Mouse (Mus musculus) intestine, embryonic 14.5 days (tissue): ENCODE results near the gene Kpna6. TPM values are rescaled to one million over a fixed set of nuclear protein-coding genes. Genes with fewer than 3 reads are reported as not detected.
A peak's percentile ranks its signal among the peaks of the same experiment; 100 is the strongest.

Experiments used
- ATAC-seq: fragments of 200-750 bp; cut with Nextera tagmentation; replicated peaks from 2 replicates; pipeline ENCODE4 v1.8.0; 2017; ENCODE audit warnings: low read depth, moderate number of reproducible peaks, moderate TSS enrichment, moderate library complexity; ENCODE audit not compliant: low FRiP score, low TSS enrichment
- DNase-seq: peaks from one replicate; pipeline ENCODE4 v3.0.0-alpha.2; 2018; ENCODE audit warnings: low spot score
- H3K27ac ChIP-seq: fragments of 300-500 bp; sonication (generic); 2 replicates; pipeline ENCODE4 v1.5.1; 2014; ENCODE audit warnings: low read depth, mild to moderate bottlenecking, control low read depth
- H3K27me3 ChIP-seq: fragments of 300-500 bp; sonication (generic); replicated peaks from 2 replicates; pipeline ENCODE4 v1.6.1; 2014; ENCODE audit warnings: low read length, control low read depth; ENCODE audit not compliant: control insufficient read depth, insufficient read depth
- H3K36me3 ChIP-seq: fragments of 300-500 bp; sonication (generic); 2 replicates; pipeline ENCODE4 v1.6.1; 2014; ENCODE audit warnings: low read length, control low read depth; ENCODE audit not compliant: control insufficient read depth, insufficient read depth
- H3K4me1 ChIP-seq: fragments of 300-500 bp; sonication (generic); replicated peaks from 2 replicates; pipeline ENCODE4 v1.6.1; 2014; ENCODE audit warnings: low read length, control low read depth, mixed read lengths; ENCODE audit not compliant: control insufficient read depth, insufficient read depth
- H3K4me2 ChIP-seq: fragments of 300-500 bp; sonication (generic); 2 replicates; pipeline ENCODE4 v1.6.1; 2014; ENCODE audit warnings: low read length
- H3K4me3 ChIP-seq: fragments of 300-500 bp; sonication (generic); 2 replicates; pipeline ENCODE4 v1.5.1; 2014; ENCODE audit warnings: low read depth, low read length, control low read depth, mixed read lengths
- H3K9ac ChIP-seq: fragments of 300-500 bp; sonication (generic); 2 replicates; pipeline ENCODE4 v1.6.1; 2014; ENCODE audit warnings: mild to moderate bottlenecking, low read length
- H3K9me3 ChIP-seq: fragments of 300-500 bp; sonication (generic); 2 replicates; pipeline ENCODE4 v1.6.1; 2016; ENCODE audit warnings: low read length, control low read depth; ENCODE audit not compliant: control insufficient read depth
- WGBS: fragments of 180-500 bp; shearing (Covaris S2); extraction: QIAGEN DNeasy Blood & Tissue Kit; methylation state at CpG from one replicate; pipeline ENCODE4 v1.1.7; 2014; 5-methylcytosine and 5-hydroxymethylcytosine counted together
- polyA plus RNA-seq: library from polyadenylated mRNA; unstranded; fragments of >200 nt; fragmentation: Nextera tagmentation; extraction: Ambion mirVana; gene quantifications from 2 replicates; pipeline ENCODE4 v1.2.1, GENCODE M21; 2014

Gene Kpna6
- polyA plus RNA-seq, 1 experiment from 2014 or later, result 13.3 TPM

DNA sequence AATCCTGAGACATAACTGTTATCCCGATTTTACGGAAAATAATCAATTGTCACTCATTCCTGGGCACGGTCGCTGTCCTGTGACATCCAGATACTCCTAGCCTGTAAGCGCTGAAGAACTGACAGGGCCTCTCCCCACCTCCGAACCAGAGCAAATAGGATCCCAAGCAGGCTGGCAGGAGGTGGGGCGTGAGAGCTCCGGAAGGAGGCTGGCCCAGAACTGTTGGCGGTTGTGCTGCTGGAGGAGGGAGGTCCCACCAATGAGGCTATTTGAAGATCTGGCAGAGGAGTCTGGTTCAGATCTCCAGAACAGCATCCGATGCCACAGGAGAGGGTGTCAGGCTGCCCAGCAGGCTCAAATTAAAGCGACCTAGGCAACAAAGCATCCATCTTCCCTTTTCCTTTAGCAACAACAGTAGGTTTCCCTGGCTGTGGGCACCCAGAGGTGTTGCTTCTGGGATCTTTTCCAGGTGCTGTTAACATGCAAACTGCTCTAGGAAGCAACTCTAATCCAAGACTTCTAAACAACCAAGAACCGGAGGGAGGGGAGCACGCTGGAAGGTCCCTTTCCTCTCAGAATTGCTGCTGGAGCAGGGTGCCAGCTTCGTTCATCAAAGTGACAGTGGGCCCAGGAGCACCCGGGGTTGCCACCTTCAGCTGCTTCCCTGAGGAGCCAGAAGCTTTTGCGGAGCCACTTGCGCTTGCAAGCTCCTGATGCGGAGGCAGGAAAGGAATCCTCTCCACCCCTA is 48.1 kb downstream of the Kpna6 start:
- Histone ChIP-seq H3K4me2 (peak overlapping the region; percentile 83), H3K4me1 (peaks cover 23% of the 10 kb centered on the region), H3K27ac (peak overlapping the region; percentile 81), H3K27me3 (no peaks in the 10 kb centered on the region), H3K36me3 (peaks cover 30% of the 10 kb centered on the region), H3K4me3 (peak overlapping the region; percentile 73), H3K9ac (peak overlapping the region; percentile 74), H3K9me3 (no peaks in the 10 kb centered on the region)
- DNase-seq, result peak; percentile 84
- WGBS, result 1% methylated on average over 18 of the region's 18 CpGs
- ATAC-seq, result peak; percentile 87

DNA sequence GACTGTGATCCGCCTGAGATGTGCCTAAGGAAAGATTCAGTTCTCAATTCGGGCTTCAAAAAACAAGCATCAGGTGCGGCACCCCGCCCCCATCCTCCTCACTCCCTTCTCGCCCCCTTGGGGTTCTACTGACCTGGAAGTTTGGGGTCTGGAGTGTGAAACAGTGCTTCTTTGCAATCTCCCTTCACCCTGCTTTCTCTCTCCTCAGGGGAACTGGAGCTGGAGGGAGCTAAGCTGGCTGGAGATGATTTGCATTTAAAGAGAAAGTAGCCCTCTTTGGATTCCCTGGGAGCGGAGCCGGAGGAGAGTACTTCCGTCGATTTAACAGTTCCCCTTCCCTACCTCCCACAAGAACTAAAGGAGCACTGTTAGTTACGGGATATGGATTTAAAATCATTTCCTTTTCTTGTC is 48.9 kb downstream of the Kpna6 start, which contains the start of gene Ccdc28b:
Ccdc28b (minus strand) TSS at position 267 of the 411 bp plus-strand sequence.
- peak within 1 kb of the TSS; percentile 81 for H3K27ac ChIP-seq
- H3K4me1 ChIP-seq, result peaks cover 23% of the 10 kb centered on the region
- ATAC-seq (peak; percentile 7; the same call in 1 of the 2 replicates), DNase-seq (peak; percentile 79)
- H3K36me3 ChIP-seq, result peaks cover 22% of the 10 kb centered on the region
- WGBS, result under 1% methylated on average over 10 of the region's 10 CpGs
- no peaks in the 10 kb centered on the region for H3K9me3 ChIP-seq
- H3K4me2 ChIP-seq, result peak within 1 kb of the TSS; percentile 83
- peak within 1 kb of the TSS; percentile 74 for H3K9ac ChIP-seq
- peak within 1 kb of the TSS; percentile 73 for H3K4me3 ChIP-seq
- H3K27me3 ChIP-seq, result no peaks in the 10 kb centered on the region

DNA sequence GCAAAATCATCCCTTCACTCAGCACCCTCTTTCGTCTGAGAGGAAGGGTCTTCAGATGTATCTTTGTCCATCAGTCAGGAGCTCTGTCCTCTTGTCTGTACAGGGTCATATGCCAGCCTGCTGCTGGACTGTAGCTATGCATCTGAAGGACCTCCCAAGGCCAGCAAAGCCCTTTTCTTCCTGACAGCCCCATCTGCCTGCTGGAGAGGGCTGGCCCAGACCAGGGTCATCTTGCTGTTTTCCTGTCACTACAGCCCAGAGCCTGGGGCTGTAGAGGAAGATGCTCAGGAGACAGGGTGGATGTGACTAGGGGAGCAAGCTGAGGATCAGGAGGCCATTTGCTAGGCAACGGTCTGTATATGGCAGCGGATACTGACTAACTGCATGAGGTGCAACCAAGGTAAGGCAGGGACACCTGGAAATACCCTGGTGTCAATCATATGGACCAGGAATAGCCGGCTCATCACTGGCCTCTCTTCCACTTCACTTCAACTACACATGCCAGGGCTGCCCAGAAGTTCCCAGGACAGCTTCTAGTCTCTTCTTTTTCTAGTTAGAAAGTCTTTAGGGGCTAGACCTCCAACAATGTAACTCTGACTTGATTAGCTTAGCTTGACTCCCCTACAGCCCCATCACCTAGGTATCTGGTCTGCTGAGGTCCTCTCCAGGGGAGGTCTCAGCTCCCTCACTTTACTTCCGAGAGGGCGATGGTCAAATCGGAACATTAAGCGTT is 49.6 kb downstream of the Kpna6 start:
- Histone ChIP-seq H3K27me3 (no peaks in the 10 kb centered on the region), H3K4me2 (peak overlapping the region; percentile 83), H3K4me1 (peaks cover 29% of the 10 kb centered on the region), H3K27ac (peak overlapping the region; percentile 81), H3K9me3 (no peaks in the 10 kb centered on the region), H3K9ac (peak overlapping the region; percentile 74), H3K4me3 (peak overlapping the region; percentile 73), H3K36me3 (peaks cover 15% of the 10 kb centered on the region)
- no peak for ATAC-seq
- WGBS, result 17% methylated on average over 8 of the region's 8 CpGs
- DNase-seq, result no peak

DNA sequence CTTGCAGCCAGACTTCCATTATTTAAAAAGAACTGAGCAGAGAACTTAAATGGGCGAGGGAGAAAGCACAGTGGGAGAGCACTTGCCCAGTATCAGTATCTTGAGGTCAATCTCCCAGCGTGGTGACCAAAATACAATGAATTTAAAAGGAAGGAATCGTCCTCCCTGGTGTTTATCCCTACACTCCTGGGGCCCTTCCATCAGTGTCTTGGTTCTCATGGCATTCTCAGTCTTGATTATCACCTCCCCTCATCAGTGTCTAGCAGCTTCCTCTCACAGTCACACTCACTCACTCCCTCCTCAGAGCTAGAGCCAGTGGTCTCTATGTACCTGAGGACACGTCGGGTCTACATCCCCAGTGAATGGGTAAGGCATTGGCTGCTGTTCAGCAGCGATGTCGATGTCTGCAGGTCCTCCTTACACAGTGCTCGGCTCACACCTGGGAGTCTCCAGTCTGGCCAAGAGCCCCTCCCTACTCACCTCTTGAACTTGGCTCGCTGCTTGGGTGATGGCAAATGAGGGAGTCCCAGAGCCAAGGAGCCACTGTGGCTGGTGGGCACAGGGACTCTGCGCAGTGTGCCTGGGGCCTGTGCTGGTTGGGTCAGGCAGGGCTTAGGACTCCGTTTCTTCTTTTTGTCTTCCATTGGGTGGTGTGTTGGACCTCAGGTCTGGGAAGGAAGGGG is 50.3 kb downstream of the Kpna6 start:
- Histone ChIP-seq H3K36me3 (peaks cover 10% of the 10 kb centered on the region), H3K27me3 (no peaks in the 10 kb centered on the region), H3K27ac (no peak overlapping the region), H3K9me3 (no peaks in the 10 kb centered on the region), H3K4me2 (peak overlapping the region; percentile 83; the same call in 1 of the 2 replicates), H3K4me1 (peaks cover 29% of the 10 kb centered on the region), H3K9ac (no peak overlapping the region), H3K4me3 (no peak overlapping the region)
- DNase-seq (no peak), ATAC-seq (no peak)
- 81% methylated on average over 11 of the region's 11 CpGs for WGBS

DNA sequence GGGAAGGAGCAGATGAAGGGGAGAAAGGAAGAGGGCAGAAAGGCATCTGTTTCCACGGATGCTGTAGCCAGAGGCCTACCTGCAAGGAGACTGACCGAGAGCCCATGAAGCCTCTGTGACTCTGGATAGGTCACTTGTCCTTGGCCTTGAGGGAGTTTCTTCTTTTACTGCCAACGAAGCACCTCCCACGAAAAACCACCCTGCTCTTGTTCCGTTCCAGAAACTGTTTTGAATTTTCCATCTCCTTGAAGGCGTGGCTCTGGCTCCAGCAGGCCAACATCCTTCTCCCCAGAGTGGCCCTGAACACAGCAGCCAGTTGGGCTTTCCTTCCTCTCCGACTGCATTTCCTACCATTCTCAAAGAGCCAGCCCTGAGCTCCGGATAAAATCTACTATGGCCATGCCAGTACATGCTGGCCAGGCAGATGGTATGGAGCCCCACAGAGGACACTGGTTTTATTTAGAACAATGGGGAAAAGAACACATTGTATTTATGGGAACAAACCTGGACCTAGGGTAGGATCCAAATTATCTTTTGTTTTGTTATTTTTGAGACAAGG is 51.2 kb downstream of the Kpna6 start:
- Histone ChIP-seq H3K27me3 (no peaks in the 10 kb centered on the region), H3K36me3 (peaks cover 11% of the 10 kb centered on the region), H3K4me3 (no peak overlapping the region), H3K4me2 (no peak overlapping the region), H3K9ac (no peak overlapping the region), H3K27ac (no peak overlapping the region), H3K9me3 (no peaks in the 10 kb centered on the region), H3K4me1 (peaks cover 29% of the 10 kb centered on the region)
- ATAC-seq (no peak), DNase-seq (no peak)
- 79% methylated on average over 8 of the region's 8 CpGs for WGBS

DNA sequence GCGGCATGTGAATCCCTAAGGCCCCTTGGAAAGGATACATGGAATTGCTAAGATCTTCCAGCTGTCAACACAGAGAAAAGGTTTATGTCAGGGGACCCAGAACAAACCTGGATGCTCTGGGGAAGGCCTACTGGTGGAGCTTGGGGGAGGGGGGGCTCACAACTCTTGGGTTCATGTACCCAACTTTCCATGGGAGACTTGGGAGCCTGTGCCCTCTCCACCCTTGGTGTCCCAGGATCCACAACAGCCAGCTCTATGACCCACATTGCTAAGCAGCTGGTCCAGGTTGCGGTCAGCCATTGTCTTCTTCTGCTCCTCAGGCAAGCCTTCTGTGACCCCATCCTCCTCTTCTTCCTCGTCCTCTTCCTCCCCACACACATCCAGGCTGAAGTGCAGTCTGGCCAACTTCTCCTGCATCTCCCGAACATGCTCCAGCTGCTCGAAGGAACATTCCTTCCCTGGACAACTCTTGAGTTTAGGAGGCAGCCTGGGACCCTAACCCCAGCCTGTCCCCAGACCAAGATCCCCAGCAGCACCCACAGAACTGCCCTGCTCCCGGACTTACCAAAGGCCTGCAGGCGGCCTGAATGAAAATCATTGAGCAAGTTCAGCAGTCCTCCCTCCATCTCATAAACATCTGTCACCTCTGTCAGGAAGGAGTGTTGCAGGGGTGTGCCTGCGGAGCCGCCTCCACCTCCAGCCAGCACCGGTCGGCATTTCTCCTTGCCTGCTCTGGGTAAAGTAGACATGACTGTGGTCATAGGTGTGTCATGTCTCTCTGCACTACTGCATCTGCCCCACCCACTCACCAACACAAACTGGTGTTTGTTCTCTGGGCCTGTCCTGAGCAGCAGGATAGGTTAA is 51.9 kb downstream of the Kpna6 start:
- Histone ChIP-seq H3K27me3 (no peaks in the 10 kb centered on the region), H3K27ac (no peak overlapping the region), H3K9me3 (no peaks in the 10 kb centered on the region), H3K36me3 (peaks cover 19% of the 10 kb centered on the region), H3K4me1 (peaks cover 28% of the 10 kb centered on the region), H3K9ac (no peak overlapping the region), H3K4me2 (no peak overlapping the region), H3K4me3 (no peak overlapping the region)
- ATAC-seq, result no peak
- no peak for DNase-seq
- 85% methylated on average over 11 of the region's 11 CpGs for WGBS

DNA sequence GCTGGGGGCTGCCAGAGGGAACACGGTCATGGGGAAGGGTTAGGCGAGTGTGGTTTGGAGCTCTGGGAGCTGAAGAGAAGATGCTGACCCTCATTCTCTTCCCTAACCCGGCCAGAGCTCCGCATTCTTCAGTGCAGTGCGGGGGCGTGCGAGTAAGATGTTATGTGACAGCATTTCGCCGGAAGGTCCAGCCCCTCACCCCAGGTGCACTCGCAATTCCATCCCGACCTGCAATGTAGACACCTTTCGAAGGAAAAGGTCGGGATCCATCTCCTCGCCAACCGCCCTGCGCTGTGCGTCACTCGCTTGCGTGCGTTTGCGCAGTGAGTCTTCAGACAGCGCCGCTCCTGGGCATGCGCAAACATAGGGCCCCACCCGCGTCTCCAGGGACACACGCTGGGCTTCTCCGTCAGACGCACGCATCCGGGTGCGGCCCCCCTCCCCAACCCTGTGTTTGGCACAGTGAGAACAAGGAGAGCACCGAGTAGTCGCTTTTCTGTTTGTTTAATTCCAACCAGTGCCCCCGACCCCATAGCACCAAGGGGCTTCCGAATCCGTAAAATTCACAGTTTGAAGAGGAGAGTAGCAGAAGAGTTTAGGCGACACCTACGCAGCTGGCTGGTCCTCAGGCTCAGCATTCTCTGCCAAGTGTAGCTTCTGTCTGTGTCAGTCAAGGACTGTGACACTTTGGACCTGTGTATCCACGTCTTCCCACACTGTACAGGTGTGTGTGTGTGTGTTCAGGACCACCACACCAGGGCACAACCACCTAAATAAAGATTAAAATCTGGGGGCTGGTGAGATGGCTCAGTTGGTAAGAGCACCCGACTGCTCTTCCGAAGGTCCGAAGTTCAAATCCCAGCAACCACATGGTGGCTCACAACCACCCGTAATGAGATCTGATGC is 53.5 kb downstream of the Kpna6 start, which contains the start of gene Iqcc:
Iqcc (minus strand) TSS at position 314 of the 906 bp plus-strand sequence.
- Histone ChIP-seq H3K9me3 (no peaks in the 10 kb centered on the region), H3K27me3 (no peaks in the 10 kb centered on the region), H3K36me3 (peaks cover 19% of the 10 kb centered on the region), H3K27ac (peak within 1 kb of the TSS; percentile 82), H3K9ac (peak within 1 kb of the TSS; percentile 83), H3K4me3 (peak within 1 kb of the TSS; percentile 77), H3K4me2 (peak within 1 kb of the TSS; percentile 87), H3K4me1 (peaks cover 16% of the 10 kb centered on the region)
- DNase-seq, result peak; percentile 92
- 5% methylated on average over 43 of the region's 44 CpGs for WGBS
- ATAC-seq, result peak; percentile 88
